Comparison of ENCODE assay signal across 7 mouse cellular contexts in the genomic region with DNA sequence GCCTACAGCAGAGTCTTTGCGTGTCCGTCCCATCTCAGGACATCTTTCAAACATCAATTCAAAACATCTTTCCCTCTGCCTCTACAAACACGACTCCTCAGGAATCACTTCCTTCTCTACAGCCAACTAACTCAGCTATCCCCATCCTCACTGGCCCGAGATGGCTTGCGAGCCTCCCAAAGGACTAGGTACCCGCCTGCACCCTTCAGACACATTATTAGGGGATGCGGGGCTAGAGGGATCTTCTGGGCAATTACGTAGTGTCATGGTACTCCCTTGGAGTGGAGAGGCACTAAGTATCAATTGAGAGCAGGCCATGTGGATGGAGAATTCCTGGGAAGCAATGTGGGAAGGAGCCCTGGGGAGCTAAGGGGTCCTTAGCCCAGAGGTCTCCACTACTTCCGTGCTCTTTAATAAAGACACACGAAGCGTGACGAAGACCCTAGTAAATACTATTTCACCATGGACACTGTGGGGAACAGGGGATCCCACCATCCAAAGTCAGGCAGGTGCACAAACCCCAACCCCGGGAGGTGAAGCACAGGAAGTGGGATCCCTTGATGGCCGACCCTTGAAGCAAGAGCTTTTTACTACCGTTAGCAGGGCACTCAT. TPM values are rescaled to one million over a fixed set of nuclear protein-coding genes. Genes with fewer than 3 reads are reported as not detected.
DNase-seq lines count a peak whose midpoint lies in the region; ATAC-seq and TF ChIP-seq lines count a peak whose summit lies in the region.

No protein-coding gene starts in this region.

- no peaks in the 10 kb centered on the region for H3K36me3 ChIP-seq in lung, embryonic 15.5 days
- H3K36me3 ChIP-seq in embryonic facial prominence, embryonic 15.5 days, result no peaks in the 10 kb centered on the region
- H3K36me3 ChIP-seq in limb, embryonic 10.5 days, result no peaks in the 10 kb centered on the region

- WGBS in lung, embryonic 15.5 days, result 35% methylated on average over 15 of the region's 15 CpGs
- WGBS in embryonic facial prominence, embryonic 15.5 days, result 33% methylated on average over 15 of the region's 15 CpGs
- 39% methylated on average over 15 of the region's 15 CpGs for WGBS in limb, embryonic 10.5 days
- 19% methylated on average over 15 of the region's 15 CpGs for WGBS in olfactory bulb, adult 2 months

- 0 out of 2 replicates have a peak overlapping the region, but pooled peaks have one; percentile 29 for H3K27ac ChIP-seq in lung, embryonic 15.5 days
- H3K27ac ChIP-seq in embryonic facial prominence, embryonic 15.5 days (replicated peaks), result peak overlapping the region; percentile 48; the same call in 1 of the 2 replicates
- peak overlapping the region; percentile 89 for H3K27ac ChIP-seq in limb, embryonic 10.5 days
- H3K27ac ChIP-seq in olfactory bulb, adult 2 months (ENCODE audit: insufficient read depth, low read depth, low read length), result peak overlapping the region; percentile 53

- peak overlapping the region; percentile 77 for H3K9ac ChIP-seq in lung, embryonic 15.5 days
- H3K9ac ChIP-seq in embryonic facial prominence, embryonic 15.5 days, result peak overlapping the region; percentile 74

- peak overlapping the region; percentile 82 for H3K4me2 ChIP-seq in lung, embryonic 15.5 days
- H3K4me2 ChIP-seq in embryonic facial prominence, embryonic 15.5 days (replicated peaks), result peak overlapping the region; percentile 74

- peaks cover 23% of the 10 kb centered on the region for H3K4me1 ChIP-seq in lung, embryonic 15.5 days
- peaks cover 15% of the 10 kb centered on the region for H3K4me1 ChIP-seq in embryonic facial prominence, embryonic 15.5 days
- peaks cover 22% of the 10 kb centered on the region for H3K4me1 ChIP-seq in limb, embryonic 10.5 days
- peaks cover 21% of the 10 kb centered on the region for H3K4me1 ChIP-seq in olfactory bulb, adult 2 months (ENCODE audit: control insufficient read depth, insufficient read depth, low read length)

- 0 out of 2 replicates have a peak, but pooled peaks have one; percentile 0 for ATAC-seq in lung, embryonic 15.5 days (ENCODE audit: borderline replicate concordance, extremely low read depth, low FRiP score, low TSS enrichment)
- ATAC-seq in embryonic facial prominence, embryonic 15.5 days (ENCODE audit: insufficient number of reproducible peaks, low FRiP score, low TSS enrichment, low read depth), result no peak

- TF ChIP-seq POLR2A in olfactory bulb, adult 2 months (IDR thresholded peaks at IDR 0.05; ENCODE audit: insufficient read depth, low read depth, low read length), result no peak

- H3K4me3 ChIP-seq in lung, embryonic 15.5 days, result peak overlapping the region; percentile 85
- peak overlapping the region; percentile 79 for H3K4me3 ChIP-seq in embryonic facial prominence, embryonic 15.5 days (replicated peaks)
- peak overlapping the region; percentile 73 for H3K4me3 ChIP-seq in limb, embryonic 10.5 days
- H3K4me3 ChIP-seq in olfactory bulb, adult 2 months (ENCODE audit: insufficient read depth, low read depth, low read length), result peak overlapping the region; percentile 84

- no peaks in the 10 kb centered on the region for H3K9me3 ChIP-seq in lung, embryonic 15.5 days
- H3K9me3 ChIP-seq in embryonic facial prominence, embryonic 15.5 days (replicated peaks), result no peaks in the 10 kb centered on the region
- no peaks in the 10 kb centered on the region for H3K9me3 ChIP-seq in limb, embryonic 10.5 days (replicated peaks)

- H3K27me3 ChIP-seq in lung, embryonic 15.5 days, result no peaks in the 10 kb centered on the region
- no peaks in the 10 kb centered on the region for H3K27me3 ChIP-seq in embryonic facial prominence, embryonic 15.5 days
- peaks cover 12% of the 10 kb centered on the region; the same call in 1 of the 2 replicates for H3K27me3 ChIP-seq in limb, embryonic 10.5 days (ENCODE audit: low read depth, poor library complexity, severe bottlenecking)

- DNase-seq in lung, adult 18-20 months, result no peak
- DNase-seq in limb, embryonic 10.5 days (ENCODE audit: low spot score), result no peak
- DNase-seq in frontal cortex, postnatal 25 days (ENCODE audit: low spot score in 2 of 2), result no peak
- DNase-seq in left cerebral cortex, postnatal 10 days (ENCODE audit: extremely low spot score in 1 of 2, low spot score in 2 of 2), result no peak

- no peak for TF ChIP-seq CTCF in olfactory bulb, adult 2 months (IDR thresholded peaks at IDR 0.05; ENCODE audit: insufficient read depth, low read depth, low read length)

- intact Hi-C loops in left cerebral cortex, postnatal 10 days (cut with DNase I), result no loop called here

RNA-seq across cellular contexts. Expression of gene Cuedc2, which starts 0.7 kb away (rescaled TPM):
- polyA plus RNA-seq in lung, embryonic 15.5 days (2015; fragmentation: Nextera tagmentation; extraction: Ambion mirVana), result 146 and 154 TPM in 2 replicates
- 167 and 168 TPM in 2 replicates for polyA plus RNA-seq in embryonic facial prominence, embryonic 15.5 days (2015; fragmentation: Nextera tagmentation; extraction: Ambion mirVana)
- 150 and 183 TPM in 2 replicates for polyA plus RNA-seq in limb, embryonic 10.5 days (2016; fragmentation: Nextera tagmentation; extraction: Ambion mirVana)
- not detected in 2 replicates for polyA plus RNA-seq in olfactory bulb, adult 2 months (2012; ENCODE audit: insufficient read depth, insufficient read length, low replicate concordance, missing spikeins)
- 100 to 1,000 TPM; 183 to 200 TPM for total RNA-seq in left cerebral cortex, postnatal 10 days (2021)

RNA-seq across cellular contexts. Expression of gene Mfsd13a, which starts 3.1 kb away (rescaled TPM):
- 10.1 and 10.5 TPM in 2 replicates for polyA plus RNA-seq in lung, embryonic 15.5 days (2015; fragmentation: Nextera tagmentation; extraction: Ambion mirVana)
- 4.3 and 4.4 TPM in 2 replicates for polyA plus RNA-seq in embryonic facial prominence, embryonic 15.5 days (2015; fragmentation: Nextera tagmentation; extraction: Ambion mirVana)
- polyA plus RNA-seq in limb, embryonic 10.5 days (2016; fragmentation: Nextera tagmentation; extraction: Ambion mirVana), result 7.7 and 8.1 TPM in 2 replicates
- not detected in 2 replicates for polyA plus RNA-seq in olfactory bulb, adult 2 months (2012; ENCODE audit: insufficient read depth, insufficient read length, low replicate concordance, missing spikeins)
- 10 to 100 TPM; 22.0 to 23.5 TPM for total RNA-seq in left cerebral cortex, postnatal 10 days (2021)

RNA-seq across cellular contexts. Expression of gene Fbxl15, which starts 9.8 kb away (rescaled TPM):
- 13.3 and 14.2 TPM in 2 replicates for polyA plus RNA-seq in lung, embryonic 15.5 days (2015; fragmentation: Nextera tagmentation; extraction: Ambion mirVana)
- 16.4 TPM in 2 replicates for polyA plus RNA-seq in embryonic facial prominence, embryonic 15.5 days (2015; fragmentation: Nextera tagmentation; extraction: Ambion mirVana)
- 12.2 and 13.0 TPM in 2 replicates for polyA plus RNA-seq in limb, embryonic 10.5 days (2016; fragmentation: Nextera tagmentation; extraction: Ambion mirVana)
- polyA plus RNA-seq in olfactory bulb, adult 2 months (2012; ENCODE audit: insufficient read depth, insufficient read length, low replicate concordance, missing spikeins), result not detected in 2 replicates
- total RNA-seq in left cerebral cortex, postnatal 10 days (2021), result 10 to 100 TPM; 25.9 to 29.2 TPM

RNA-seq across cellular contexts. Expression of gene Psd, which starts 10.9 kb away (rescaled TPM):
- 7.0 and 8.3 TPM in 2 replicates for polyA plus RNA-seq in lung, embryonic 15.5 days (2015; fragmentation: Nextera tagmentation; extraction: Ambion mirVana)
- 9.8 and 11.0 TPM in 2 replicates for polyA plus RNA-seq in embryonic facial prominence, embryonic 15.5 days (2015; fragmentation: Nextera tagmentation; extraction: Ambion mirVana)
- 1.4 and 1.8 TPM in 2 replicates for polyA plus RNA-seq in limb, embryonic 10.5 days (2016; fragmentation: Nextera tagmentation; extraction: Ambion mirVana)
- polyA plus RNA-seq in olfactory bulb, adult 2 months (2012; ENCODE audit: insufficient read depth, insufficient read length, low replicate concordance, missing spikeins), result not detected in 2 replicates
- 100 to 1,000 TPM; 631 to 653 TPM for total RNA-seq in left cerebral cortex, postnatal 10 days (2021)

RNA-seq across cellular contexts. Expression of gene 2310034G01Rik, which starts 12.3 kb away (rescaled TPM):
- polyA plus RNA-seq in lung, embryonic 15.5 days (2015; fragmentation: Nextera tagmentation; extraction: Ambion mirVana), result 2.0 and 2.4 TPM in 2 replicates
- 3.5 and 5.3 TPM in 2 replicates for polyA plus RNA-seq in embryonic facial prominence, embryonic 15.5 days (2015; fragmentation: Nextera tagmentation; extraction: Ambion mirVana)
- 1.3 and 1.8 TPM in 2 replicates for polyA plus RNA-seq in limb, embryonic 10.5 days (2016; fragmentation: Nextera tagmentation; extraction: Ambion mirVana)
- polyA plus RNA-seq in olfactory bulb, adult 2 months (2012; ENCODE audit: insufficient read depth, insufficient read length, low replicate concordance, missing spikeins), result not detected in 2 replicates
- under 1 TPM; 0.77 to 0.99 TPM for total RNA-seq in left cerebral cortex, postnatal 10 days (2021)

Comparison
In these comparisons a context has a peak if more than half of its experiments do, and no peak if none do; other contexts are left out.
1. H3K27ac ChIP-seq: peak in every context shown above with its lines; median percentile 89 in limb, embryonic 10.5 days; 53 in olfactory bulb, adult 2 months; 48 in embryonic facial prominence, embryonic 15.5 days; 29 in lung, embryonic 15.5 days.
2. RNA of gene Cuedc2, which starts 0.7 kb away (polyA plus RNA-seq): 150 to 183 TPM in limb, embryonic 10.5 days, 167 to 168 TPM in embryonic facial prominence, embryonic 15.5 days and 146 to 154 TPM in lung, embryonic 15.5 days; not detected in olfactory bulb, adult 2 months; every median in the first group is over 100 times any median in the second.
3. RNA of gene Fbxl15, which starts 9.8 kb away (polyA plus RNA-seq): 16.4 TPM in embryonic facial prominence, embryonic 15.5 days, 13.3 to 14.2 TPM in lung, embryonic 15.5 days and 12.2 to 13.0 TPM in limb, embryonic 10.5 days; not detected in olfactory bulb, adult 2 months; every median in the first group is over 10 times any median in the second.
4. Peak in every context shown above with its lines, with median percentiles within 50 percentile points of each other: H3K4me3 ChIP-seq.